Mouse (Mus musculus) mature B cell (primary cell): ENCODE data around the gene Tsc22d4.

ENCODE experiments used
- in situ Hi-C: fragments of 300-500 bp; cut with MboI; formaldehyde crosslinking; loops from 2 replicates; pipeline ENCODE4 v1.14.3; 2019

Gene Tsc22d4

GRCm38 (mm10) chr5:137788171-137788570 lies 42.6 kb downstream of the Tsc22d4 start:
- in situ Hi-C loops = no loop called here

- in situ Hi-C loops = no loop called here
Measured at GRCm38 (mm10) chr5:137788946-137789531, 43.5 kb downstream of the Tsc22d4 start.

- in situ Hi-C loops = no loop called here
Measured at GRCm38 (mm10) chr5:137791553-137791952, 46.0 kb downstream of the Tsc22d4 start.

- in situ Hi-C loops = no loop called here
Measured at GRCm38 (mm10) chr5:137796606-137797005, 51.1 kb downstream of the Tsc22d4 start.

GRCm38 (mm10) chr5:137800917-137801316 lies 55.4 kb downstream of the Tsc22d4 start:
- in situ Hi-C loops = no loop called here

- in situ Hi-C loops = no loop called here
Measured at GRCm38 (mm10) chr5:137806158-137806557, 60.6 kb downstream of the Tsc22d4 start.

- in situ Hi-C loops = no loop called here
Measured at GRCm38 (mm10) chr5:137808316-137808715, 62.8 kb downstream of the Tsc22d4 start.

- in situ Hi-C loops = no loop called here
Measured at GRCm38 (mm10) chr5:137817466-137818222, 72.1 kb downstream of the Tsc22d4 start.
